Mouse (Mus musculus) lung, postnatal 0 days (tissue): ENCODE measurements around the gene Usp13.

Source experiments
- CTCF ChIP-seq: IDR thresholded peaks from 2 replicates; pipeline ENCODE4 v1.5.1; 2016; ENCODE audit warnings: antibody characterized with exemption, mild to moderate bottlenecking
- EP300 ChIP-seq: IDR thresholded peaks from 2 replicates; pipeline ENCODE4 v1.6.1; 2016; ENCODE audit warnings: antibody characterized with exemption, mild to moderate bottlenecking, control low read depth

DNA sequence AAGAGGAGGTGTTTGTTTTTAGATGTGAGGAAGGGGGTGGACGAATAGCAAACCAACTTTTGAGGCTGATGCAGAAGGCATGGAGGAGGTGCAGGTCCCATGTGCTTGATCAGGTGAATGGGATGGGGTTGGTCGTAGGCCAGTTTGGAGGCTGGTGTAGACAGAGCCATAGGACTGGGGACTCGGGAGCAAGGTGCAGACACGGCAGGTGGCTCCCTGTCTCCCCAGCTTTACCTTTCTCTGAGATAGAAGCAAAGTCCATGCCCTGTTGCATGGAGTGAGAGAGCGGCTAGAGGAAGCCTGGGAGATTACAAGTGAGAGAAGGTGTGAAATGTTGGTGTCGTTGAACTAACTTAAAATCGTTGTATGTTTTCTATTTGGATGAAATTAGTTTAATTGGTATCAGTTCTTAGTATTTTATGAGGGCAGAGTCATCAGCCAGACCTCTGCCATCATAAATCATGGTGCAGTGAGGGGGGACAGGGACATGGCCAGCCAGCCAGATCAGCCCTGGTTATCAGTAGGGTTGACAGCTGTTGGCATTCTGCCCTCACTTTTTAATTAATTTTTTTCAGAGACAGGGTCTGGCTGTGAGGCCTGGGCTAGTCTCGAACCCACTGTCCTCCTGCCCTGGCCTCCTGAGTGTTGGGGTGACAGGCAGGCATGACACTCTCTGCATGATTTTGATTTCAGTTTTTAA lies 122.6 kb downstream of the Usp13 start:
- TF ChIP-seq CTCF (no peak), EP300 (no peak)
